Mouse (Mus musculus) CH12.LX (cell line): ENCODE results near the gene Musk. TPM values are rescaled to one million over a fixed set of nuclear protein-coding genes. Genes with fewer than 3 reads are reported as not detected.
A peak's percentile ranks its signal among the peaks of the same experiment; 100 is the strongest.

Experiments
- DNase-seq: peaks from one replicate; pipeline ENCODE4 v3.0.0-alpha.2; 2013; ENCODE audit errors: extremely low read depth
- H3K27ac ChIP-seq: 2 replicates; pipeline ENCODE4 v1.5.1; 2012; ENCODE audit warnings: low read depth, mild to moderate bottlenecking, control low read depth, moderate library complexity; ENCODE audit not compliant: insufficient read depth
- H3K27me3 ChIP-seq: replicated peaks from 2 replicates; pipeline ENCODE3; 2012; ENCODE audit warnings: inconsistent platforms
- H3K36me3 ChIP-seq, 2 experiments: replicated peaks in 1 of 2; 2 replicates each; pipeline versions ENCODE3 to v1.6.1; 2012; ENCODE audit warnings: inconsistent platforms in 1 of 2, low read length in 1 of 2, mild to moderate bottlenecking in 1 of 2, mixed read lengths in 1 of 2, moderate library complexity in 1 of 2; ENCODE audit not compliant: control insufficient read depth in 1 of 2, insufficient read depth in 1 of 2
- H3K4me1 ChIP-seq, 2 experiments: 2 replicates each; pipeline ENCODE4 v1.6.1; 2012; ENCODE audit warnings: inconsistent platforms in 1 of 2, moderate library complexity in 1 of 2; ENCODE audit not compliant: insufficient read depth in 2 of 2, control insufficient read depth in 1 of 2
- H3K4me2 ChIP-seq: 2 replicates; pipeline ENCODE4 v1.6.1; 2012; ENCODE audit warnings: low read depth, mild to moderate bottlenecking, control low read depth; ENCODE audit not compliant: poor library complexity, insufficient read depth, severe bottlenecking
- H3K4me3 ChIP-seq, 3 experiments: fragments of 150-350 bp in 1 of 3; sonication (generic) in 1 of 3; replicated peaks in 1 of 3; 2 replicates each; pipeline versions ENCODE3 to v1.5.1; 2011 to 2012; ENCODE audit warnings: low read depth in 2 of 3, low read length in 2 of 3, mild to moderate bottlenecking in 2 of 3, moderate library complexity in 2 of 3, control low read depth in 1 of 3, improper control_type of control experiment in 1 of 3, inconsistent platforms in 1 of 3, mixed read lengths in 1 of 3; ENCODE audit not compliant: poor library complexity in 1 of 3
- H3K79me2 ChIP-seq: replicated peaks from 2 replicates; pipeline ENCODE4 v1.6.1; 2012; ENCODE audit warnings: mild to moderate bottlenecking, moderate library complexity; ENCODE audit not compliant: control insufficient read depth, poor library complexity, insufficient read depth, severe bottlenecking; ENCODE audit errors: extremely low read depth
- H3K9ac ChIP-seq: 2 replicates; pipeline ENCODE4 v1.6.1; 2012; ENCODE audit warnings: low read depth, mild to moderate bottlenecking, control low read depth, moderate library complexity; ENCODE audit not compliant: insufficient read depth
- H3K9me3 ChIP-seq: replicated peaks from 2 replicates; pipeline ENCODE3; 2012; ENCODE audit warnings: low read length, inconsistent platforms, mixed read lengths
- CHD2 ChIP-seq: IDR thresholded peaks from 2 replicates; pipeline ENCODE4 v1.6.1; 2011; ENCODE audit warnings: low read length, improper control_type of control experiment
- E2F4 ChIP-seq: IDR thresholded peaks from 2 replicates; pipeline ENCODE4 v1.6.1; 2011; ENCODE audit warnings: low read depth, low read length, improper control_type of control experiment; ENCODE audit not compliant: insufficient replicate concordance
- GABPA ChIP-seq: IDR thresholded peaks from 2 replicates; pipeline ENCODE4 v1.6.1; 2012; ENCODE audit warnings: low read depth, low read length, improper control_type of control experiment, inconsistent platforms; ENCODE audit not compliant: insufficient replicate concordance
- HCFC1 ChIP-seq: IDR thresholded peaks from 2 replicates; pipeline ENCODE4 v1.6.1; 2012; ENCODE audit warnings: low read depth, mild to moderate bottlenecking, inconsistent platforms, low read length, improper control_type of control experiment
- IRF4 ChIP-seq: IDR thresholded peaks from 2 replicates; pipeline ENCODE4 v1.6.1; 2014; ENCODE audit warnings: low read depth, mild to moderate bottlenecking, inconsistent platforms, low read length, improper control_type of control experiment
- JUN ChIP-seq: IDR thresholded peaks from 2 replicates; pipeline ENCODE4 v1.6.1; 2011; ENCODE audit warnings: low read depth, mild to moderate bottlenecking, low read length, improper control_type of control experiment, moderate library complexity; ENCODE audit not compliant: insufficient read depth
- JUND ChIP-seq: conservative IDR thresholded peaks from 2 replicates; pipeline ENCODE4 v1.6.1; 2011; ENCODE audit warnings: low read depth, low read length, improper control_type of control experiment
- KAT2A ChIP-seq: IDR thresholded peaks from 2 replicates; pipeline ENCODE4 v1.6.1; 2012; ENCODE audit warnings: low read length, improper control_type of control experiment, inconsistent platforms; ENCODE audit not compliant: insufficient replicate concordance
- MAFK ChIP-seq: IDR thresholded peaks from 2 replicates; pipeline ENCODE4 v1.6.1; 2011; ENCODE audit warnings: low read length, improper control_type of control experiment; ENCODE audit not compliant: insufficient replicate concordance
- MEF2A ChIP-seq: IDR thresholded peaks from 2 replicates; pipeline ENCODE4 v1.6.1; 2014; ENCODE audit warnings: low read depth, mild to moderate bottlenecking, inconsistent platforms, low read length, improper control_type of control experiment, borderline replicate concordance
- MYC ChIP-seq: IDR thresholded peaks from 2 replicates; pipeline ENCODE4 v1.6.1; 2011; ENCODE audit warnings: low read depth, mild to moderate bottlenecking, improper control_type of control experiment, low read length
- NELFE ChIP-seq: IDR thresholded peaks from 2 replicates; pipeline ENCODE4 v1.6.1; 2011; ENCODE audit warnings: low read depth, low read length, improper control_type of control experiment
- NRF1 ChIP-seq: IDR thresholded peaks from 2 replicates; pipeline ENCODE4 v1.6.1; 2014; ENCODE audit warnings: low read depth, mild to moderate bottlenecking, inconsistent platforms, low read length, improper control_type of control experiment, moderate library complexity
- POLR2A ChIP-seq: IDR thresholded peaks from 2 replicates; pipeline ENCODE4 v1.6.1; 2011; ENCODE audit warnings: low read depth, mild to moderate bottlenecking, improper control_type of control experiment, low read length
- RAD21 ChIP-seq: IDR thresholded peaks from 2 replicates; pipeline ENCODE4 v1.6.1; 2011; ENCODE audit warnings: low read depth, mild to moderate bottlenecking, low read length, improper control_type of control experiment, moderate library complexity
- RCOR1 ChIP-seq: conservative IDR thresholded peaks from 2 replicates; pipeline ENCODE4 v1.6.1; 2012; ENCODE audit warnings: low read depth, mild to moderate bottlenecking, inconsistent platforms, low read length, improper control_type of control experiment
- SIN3A ChIP-seq: IDR thresholded peaks from 2 replicates; pipeline ENCODE4 v1.6.1; 2012; ENCODE audit warnings: low read length, improper control_type of control experiment, inconsistent platforms
- SMC3 ChIP-seq: IDR thresholded peaks from 2 replicates; pipeline ENCODE4 v1.6.1; 2011; ENCODE audit warnings: low read depth, low read length, improper control_type of control experiment
- TCF12 ChIP-seq: IDR thresholded peaks from 2 replicates; pipeline ENCODE4 v1.6.1; 2014; ENCODE audit warnings: low read depth, mild to moderate bottlenecking, inconsistent platforms, low read length, improper control_type of control experiment
- UBTF ChIP-seq: IDR thresholded peaks from 2 replicates; pipeline ENCODE4 v1.6.1; 2012; ENCODE audit warnings: low read depth, mild to moderate bottlenecking, inconsistent platforms, low read length, improper control_type of control experiment, moderate library complexity
- ZMIZ1 ChIP-seq: IDR thresholded peaks from 2 replicates; pipeline ENCODE4 v1.6.1; 2012; ENCODE audit warnings: low read depth, mild to moderate bottlenecking, inconsistent platforms, low read length, improper control_type of control experiment
- dilution Hi-C: fragments of 300-500 bp; cut with MboI; formaldehyde crosslinking; loops from 2 replicates; pipeline ENCODE4 v1.14.3; 2020; ENCODE audit warnings: low sequenced_read_pairs; ENCODE audit not compliant: extremely low pct_unique_long_range_greater_than_20kb, extremely low pct_ligation_motif_present
- in situ Hi-C: fragments of 300-500 bp; cut with MboI; formaldehyde crosslinking; loops from 3 replicates; pipeline ENCODE4 v1.14.3; 2019; ENCODE audit warnings: low sequenced_read_pairs, low pct_ligation_motif_present, low pct_unique_long_range_greater_than_20kb, mixed read lengths
- polyA plus RNA-seq: library from polyadenylated mRNA; unstranded; fragments of >175 nt; gene quantifications from 2 replicates; pipeline ENCODE4 v1.2.1, GENCODE M21; 2012; ENCODE audit warnings: low read depth; ENCODE audit not compliant: insufficient read length
- total RNA-seq, 2 experiments: library from RNA; depleted of rRNA; stranded (reverse); fragments of 300-350 nt in 1 of 2; fragments of >200 nt in 1 of 2; gene quantifications; 2 replicates each; pipeline ENCODE4 v1.2.3; 2012 to 2014

Gene Musk
- total RNA-seq (2012; rRNA removed) = not detected in 2 replicates
- not detected in 2 replicates for total RNA-seq (2014; rRNA removed)
- polyA plus RNA-seq = not detected in 2 replicates

DNA sequence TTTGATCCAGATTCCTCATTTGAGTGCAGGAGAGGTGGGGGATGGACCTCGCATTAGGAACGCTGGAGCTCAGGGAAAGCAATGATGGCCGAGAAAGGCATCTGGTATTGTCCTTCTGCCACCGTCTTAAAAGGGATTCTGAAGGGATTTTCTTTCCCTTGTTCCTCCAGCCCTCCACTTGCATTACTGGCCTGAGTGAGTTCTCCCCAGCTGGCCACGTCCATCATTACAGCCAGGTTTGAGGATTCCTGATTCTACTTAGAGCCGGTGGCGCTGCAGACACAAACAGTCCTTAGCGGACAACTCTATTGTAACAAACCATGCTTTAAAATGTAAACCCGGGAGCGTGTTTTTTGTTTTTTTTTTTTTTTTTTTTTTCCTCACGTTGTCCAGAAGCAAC lies at the start of gene Musk:
Musk (plus strand) TSS at position 274 of the 400 bp plus-strand sequence.
- no peaks in the 10 kb centered on the region for H3K27me3 ChIP-seq
- H3K4me2 ChIP-seq = peak within 1 kb of the TSS; percentile 94
- dilution Hi-C loops = no loop called here
- in situ Hi-C loops = loop anchor here (25.0 kb wide), 1 partner anchor 452 kb away; no protein-coding TSS in a partner anchor
- H3K9me3 ChIP-seq = no peaks in the 10 kb centered on the region
- no peak for TF ChIP-seq POLR2A
- no peak for TF ChIP-seq MEF2A
- TF ChIP-seq MYC = no peak
- no peak for TF ChIP-seq UBTF
- no peak for TF ChIP-seq SIN3A
- no peak for TF ChIP-seq ZMIZ1
- no peak for TF ChIP-seq CHD2
- TF ChIP-seq GABPA = no peak
- TF ChIP-seq MAFK = no peak
- TF ChIP-seq RCOR1 = no peak
- TF ChIP-seq SMC3 = no peak
- TF ChIP-seq RAD21 = no peak
- TF ChIP-seq JUND = no peak
- H3K36me3 ChIP-seq = no peaks in the 10 kb centered on the region
- H3K4me1 ChIP-seq = peaks cover 0 to 11% of the 10 kb centered on the region in 2 experiments; a peak in 2 of 4 replicates
- no peaks in the 10 kb centered on the region for H3K79me2 ChIP-seq
- no peak within 1 kb of the TSS for H3K27ac ChIP-seq
- H3K9ac ChIP-seq = no peak within 1 kb of the TSS
- no peak within 1 kb of the TSS for H3K4me3 ChIP-seq
- no peak for DNase-seq

DNA sequence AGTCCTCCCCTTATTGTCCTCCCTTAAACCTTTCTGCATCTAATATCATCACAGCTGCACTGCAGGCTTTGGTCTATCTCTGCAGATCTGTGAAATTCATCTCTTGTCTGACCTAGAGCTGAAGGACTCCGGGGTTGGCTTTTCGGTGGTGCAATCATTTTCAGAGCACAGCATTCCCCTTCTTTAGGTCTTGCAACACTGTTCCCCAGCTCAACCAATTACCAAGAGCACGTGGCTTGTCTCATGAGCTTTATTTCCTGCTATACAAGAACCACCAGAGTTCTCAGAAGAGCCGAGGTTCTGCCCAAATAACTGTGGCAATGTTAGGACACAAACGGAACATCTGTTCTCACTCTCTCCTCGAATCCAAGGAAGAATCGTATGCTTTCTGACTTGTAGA lies 45.3 kb upstream of the Musk start:
- Histone ChIP-seq H3K9ac (no peak overlapping the region), H3K36me3 (no peaks in the 10 kb centered on the region), H3K27ac (no peak overlapping the region), H3K4me1 (no peaks in the 10 kb centered on the region), H3K4me2 (no peak overlapping the region), H3K4me3 (no peak overlapping the region), H3K9me3 (no peaks in the 10 kb centered on the region), H3K79me2 (no peaks in the 10 kb centered on the region), H3K27me3 (no peaks in the 10 kb centered on the region)
- in situ Hi-C loops (no loop called here), dilution Hi-C loops (no loop called here)
- no peak for DNase-seq
- TF ChIP-seq HCFC1 = no peak
- no peak for TF ChIP-seq JUN
- TF ChIP-seq UBTF = no peak
- no peak for TF ChIP-seq E2F4
- no peak for TF ChIP-seq SIN3A
- no peak for TF ChIP-seq MYC
- no peak for TF ChIP-seq CHD2
- TF ChIP-seq KAT2A = no peak
- TF ChIP-seq NELFE = no peak
- TF ChIP-seq IRF4 = no peak
- no peak for TF ChIP-seq NRF1
- no peak for TF ChIP-seq TCF12
